Mouse (Mus musculus): ENCODE data around the gene Eva1a.

Eva1a gene

GRCm38 (mm10) chr6:82070459-82070858, 29.6 kb downstream of the Eva1a start:
- no peak for DNase-seq

GRCm38 (mm10) chr6:82073011-82073410, 32.2 kb downstream of the Eva1a start:
- DNase-seq: no peak

DNA sequence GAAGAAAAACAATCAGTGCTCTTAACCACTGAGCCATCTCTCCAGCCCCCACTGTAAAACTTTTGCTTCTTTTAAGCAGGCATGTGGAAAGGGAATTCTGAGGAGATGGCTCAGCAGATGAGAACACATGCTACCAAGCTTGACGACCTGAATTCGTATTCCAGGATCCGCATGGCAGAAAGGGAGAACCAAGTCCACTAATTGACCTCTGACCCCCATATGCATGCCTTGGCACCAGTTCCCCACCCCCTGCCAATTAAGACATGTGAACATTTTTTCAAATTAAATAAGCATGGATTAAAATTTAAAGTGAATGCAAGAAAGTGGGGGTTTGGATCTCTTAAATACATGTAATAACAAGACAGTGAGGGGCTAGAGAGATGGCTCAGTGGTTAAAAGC, 32.7 kb downstream of the Eva1a start:
- DNase-seq: no peak

GRCm38 (mm10) chr6:82076364-82076763, 35.5 kb downstream of the Eva1a start:
- DNase-seq: no peak

DNA sequence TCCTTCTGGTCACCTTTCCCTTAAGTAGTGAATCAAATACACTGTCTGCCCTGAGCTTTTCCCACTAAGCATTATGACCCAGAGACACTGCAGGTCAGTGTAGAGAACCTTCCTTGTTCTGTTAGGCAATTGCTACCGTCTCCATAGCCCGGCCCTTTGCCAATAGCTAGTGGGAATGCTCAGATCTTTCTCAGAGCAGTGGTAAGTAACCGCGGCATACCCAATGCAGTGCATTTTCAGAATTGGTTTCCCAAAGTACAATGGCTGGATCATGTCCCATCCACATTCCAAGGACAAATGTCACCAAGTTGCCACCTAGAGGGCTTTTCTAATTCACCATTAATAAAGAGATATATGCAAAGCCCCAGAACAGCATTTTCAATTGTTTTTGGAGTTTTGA, 38.0 kb downstream of the Eva1a start:
- DNase-seq: no peak

DNA sequence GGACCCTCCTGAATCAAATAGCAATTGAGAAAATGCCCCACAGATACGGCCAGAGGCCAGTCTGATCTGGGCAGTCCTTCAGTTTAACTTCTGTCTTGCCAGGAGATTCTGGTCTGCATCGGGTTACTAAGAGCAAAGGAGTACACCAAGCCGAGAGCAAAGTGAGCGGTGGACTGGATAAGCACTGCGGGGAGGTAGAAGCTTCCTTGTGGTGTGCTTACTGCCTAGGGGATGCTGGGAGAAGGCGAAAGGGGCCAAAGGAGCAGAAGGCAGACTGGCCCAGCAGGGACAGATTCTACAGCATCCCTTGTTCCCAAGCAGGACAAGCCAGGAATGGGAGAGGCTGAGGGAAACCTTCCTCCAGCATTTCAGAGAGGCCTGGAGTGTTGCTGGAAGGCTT, 42.8 kb downstream of the Eva1a start:
- no peak for DNase-seq

DNA sequence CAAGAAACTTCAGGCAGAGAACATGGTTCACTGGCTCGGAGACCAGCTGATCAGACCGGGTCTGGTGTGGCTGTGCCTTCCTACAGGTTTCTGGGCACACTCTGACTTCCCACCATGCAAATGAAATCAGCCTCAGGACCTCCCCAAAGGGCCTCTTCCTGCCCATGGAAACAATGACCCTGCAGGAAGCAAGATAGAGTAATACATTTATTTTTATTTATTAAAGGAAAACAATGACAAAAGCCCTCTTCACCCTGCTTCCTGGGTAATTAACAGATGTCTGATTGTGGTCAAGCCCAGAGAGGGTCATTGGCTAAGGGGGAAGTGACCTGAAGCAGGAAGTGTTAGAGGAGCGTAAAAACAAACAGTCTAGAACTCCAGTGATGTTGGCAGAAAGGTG, 43.4 kb downstream of the Eva1a start:
- DNase-seq: no peak

DNA sequence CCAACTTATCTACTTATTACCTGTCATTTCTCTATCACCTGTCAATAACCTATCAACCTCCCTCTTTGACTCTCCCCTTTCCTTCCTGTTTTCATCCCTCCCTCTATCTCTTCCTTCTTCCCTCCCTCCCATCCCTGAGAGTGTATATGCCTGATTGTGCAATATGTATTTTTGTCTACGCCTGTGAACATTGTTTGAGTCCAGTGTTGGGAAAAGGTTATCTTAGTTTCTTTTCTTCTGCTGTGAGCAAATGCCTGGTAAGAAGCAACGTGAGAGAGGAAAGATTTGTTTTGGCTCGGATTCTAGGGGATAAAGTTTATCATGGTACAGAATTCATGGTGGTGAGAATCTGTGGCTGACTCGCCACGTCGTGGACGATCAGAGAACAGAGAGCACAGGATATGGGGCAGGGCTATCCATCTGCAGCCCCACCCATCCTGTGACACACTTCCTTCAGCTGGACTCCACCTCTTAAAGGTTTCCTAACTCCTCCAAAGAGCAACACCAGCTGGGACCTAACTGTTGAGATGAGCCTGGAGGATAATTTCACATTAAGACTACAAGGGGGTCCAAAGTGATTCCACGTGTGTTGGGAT, 44.6 kb downstream of the Eva1a start:
- DNase-seq: no peak

DNA sequence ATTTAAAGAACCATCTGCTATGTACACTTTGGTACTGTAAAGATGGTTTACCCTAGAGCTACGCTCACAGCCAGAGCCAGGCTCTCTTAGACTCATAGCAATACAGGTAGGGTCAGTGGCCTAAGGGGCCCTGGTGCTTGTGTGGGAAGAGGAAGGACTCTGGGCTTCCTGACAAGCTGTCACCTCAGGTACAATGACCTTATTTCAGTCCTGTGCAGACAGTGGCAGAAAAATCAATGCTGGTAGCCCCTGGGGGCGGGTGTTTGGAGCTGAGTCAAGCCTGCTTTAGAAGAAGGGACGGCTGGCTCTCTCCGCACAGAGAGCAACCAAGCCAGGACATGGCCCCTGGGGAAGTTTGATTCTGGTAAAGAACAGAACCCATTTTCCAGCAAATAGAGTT, 47.3 kb downstream of the Eva1a start:
- no peak for DNase-seq

- no peak for DNase-seq
Observed at GRCm38 (mm10) chr6:82091773-82092172, 50.9 kb downstream of the Eva1a start.

DNA sequence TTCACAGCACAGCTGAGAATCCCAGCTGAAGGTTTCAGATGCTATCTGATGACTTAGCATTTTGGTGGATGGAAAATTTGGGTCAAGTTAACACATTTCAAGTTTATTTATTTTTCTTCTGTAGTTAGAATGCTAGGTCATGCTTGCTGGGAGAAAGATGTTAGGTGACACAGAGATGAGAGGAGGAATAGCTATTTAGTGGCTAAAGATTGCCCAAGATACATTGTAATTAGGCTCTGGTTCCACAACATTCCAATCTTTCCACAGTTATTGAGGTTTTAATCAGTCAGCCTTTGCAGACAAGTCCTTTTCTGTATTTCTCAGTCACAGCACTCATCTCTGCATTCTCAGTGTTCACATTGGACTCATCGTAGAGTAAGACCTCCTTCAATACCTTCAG, 56.9 kb downstream of the Eva1a start:
- no peak for DNase-seq

- DNase-seq: no peak
Observed at GRCm38 (mm10) chr6:82098456-82098855, 57.6 kb downstream of the Eva1a start.

GRCm38 (mm10) chr6:82110473-82110872, 69.6 kb downstream of the Eva1a start:
- no peak for DNase-seq

- no peak for DNase-seq
Observed at GRCm38 (mm10) chr6:82111111-82111510, 70.3 kb downstream of the Eva1a start.

DNA sequence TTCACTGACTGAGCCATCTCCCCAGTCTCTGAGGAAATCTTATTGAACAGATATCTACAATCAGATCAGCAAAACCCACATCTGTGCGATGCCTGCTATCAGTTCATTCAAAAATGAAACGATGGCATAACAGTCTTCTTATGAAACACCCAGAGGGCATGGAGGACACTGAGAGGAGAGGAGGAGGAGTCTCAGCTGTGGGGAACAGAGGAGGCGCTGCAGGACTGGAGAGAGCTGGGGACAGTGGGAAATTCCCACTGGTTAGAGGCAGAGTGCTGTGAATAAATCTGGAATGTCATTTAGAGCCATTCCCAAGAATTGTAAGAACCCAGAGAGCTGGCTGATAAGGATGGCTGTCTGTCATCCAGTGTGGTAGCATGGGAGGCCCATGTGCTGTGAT, 70.7 kb downstream of the Eva1a start:
- DNase-seq: no peak

DNA sequence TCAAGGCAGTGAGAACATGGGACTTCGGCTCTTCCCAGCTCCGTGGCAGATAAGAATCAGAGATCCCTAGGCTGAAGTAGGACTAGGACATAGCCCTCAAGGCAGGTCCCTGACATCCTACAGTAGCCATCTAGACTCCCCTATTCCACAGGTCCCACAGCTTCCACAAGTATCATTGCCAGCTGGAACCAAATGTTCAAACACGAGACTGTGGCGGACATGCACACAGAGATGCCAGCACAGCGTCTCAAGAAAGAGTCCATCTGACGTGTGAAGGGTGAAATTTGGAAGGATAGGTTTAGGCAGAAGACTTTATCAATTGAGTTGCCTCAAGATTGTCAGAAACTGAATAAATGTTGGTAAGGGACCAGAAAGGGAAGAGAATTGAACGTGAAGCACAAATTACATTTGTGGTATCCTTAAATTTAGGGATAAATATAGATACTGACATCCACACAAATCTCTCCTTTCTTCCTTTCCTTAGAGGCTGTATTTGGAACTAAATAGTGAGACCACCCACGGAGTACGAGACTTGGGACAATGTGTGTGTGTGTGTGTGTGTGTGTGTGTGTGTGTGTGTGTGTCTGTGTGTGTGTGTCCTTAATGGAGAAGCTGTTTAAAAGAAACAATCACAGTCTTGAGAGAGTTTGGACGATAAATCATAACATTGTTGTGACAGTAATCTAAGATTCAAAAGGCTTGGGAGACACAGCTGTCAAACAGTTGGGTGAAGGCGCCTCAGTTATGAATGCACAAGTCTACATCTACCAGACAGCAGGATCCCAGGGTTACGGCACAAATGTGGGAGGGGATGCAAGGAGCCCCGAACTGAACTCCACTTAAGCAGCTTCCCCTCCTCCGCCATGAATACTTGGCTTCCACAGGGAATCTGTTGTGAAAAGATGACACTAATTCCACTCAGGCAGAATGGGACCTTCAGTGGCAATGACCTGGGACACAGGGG, 71.6 kb downstream of the Eva1a start:
- no peak for DNase-seq

DNA sequence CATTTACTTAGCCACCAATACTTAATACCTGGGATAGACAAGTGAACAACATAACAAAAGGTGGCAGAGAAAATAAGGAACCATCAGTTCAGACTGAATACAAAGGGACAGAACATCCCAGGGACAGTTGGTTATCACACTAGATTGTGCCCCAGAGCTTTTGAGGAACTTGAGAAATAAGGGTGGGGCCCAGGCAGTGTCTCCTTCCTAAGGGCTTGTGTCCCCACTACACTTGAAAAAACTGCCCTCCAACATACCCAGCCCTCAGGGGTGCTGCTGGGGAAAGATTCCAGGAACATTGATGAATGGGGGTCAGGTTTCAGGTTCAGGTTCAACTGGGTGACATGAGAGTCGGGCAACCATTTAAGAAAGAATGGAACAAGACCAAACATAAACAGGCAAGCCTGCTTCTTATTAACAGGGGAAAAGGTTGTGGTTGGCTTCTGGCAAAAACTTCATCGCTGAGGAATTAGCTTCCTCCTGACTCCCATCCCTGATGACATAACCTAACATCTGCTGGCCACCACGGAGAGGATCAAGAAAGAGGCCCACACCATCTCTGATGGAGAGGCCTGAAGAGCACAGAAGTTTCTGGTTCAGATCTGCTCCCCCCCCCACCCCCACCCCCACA, 74.6 kb downstream of the Eva1a start:
- no peak for DNase-seq

GRCm38 (mm10) chr6:82116176-82116575, 75.3 kb downstream of the Eva1a start:
- DNase-seq: no peak

DNA sequence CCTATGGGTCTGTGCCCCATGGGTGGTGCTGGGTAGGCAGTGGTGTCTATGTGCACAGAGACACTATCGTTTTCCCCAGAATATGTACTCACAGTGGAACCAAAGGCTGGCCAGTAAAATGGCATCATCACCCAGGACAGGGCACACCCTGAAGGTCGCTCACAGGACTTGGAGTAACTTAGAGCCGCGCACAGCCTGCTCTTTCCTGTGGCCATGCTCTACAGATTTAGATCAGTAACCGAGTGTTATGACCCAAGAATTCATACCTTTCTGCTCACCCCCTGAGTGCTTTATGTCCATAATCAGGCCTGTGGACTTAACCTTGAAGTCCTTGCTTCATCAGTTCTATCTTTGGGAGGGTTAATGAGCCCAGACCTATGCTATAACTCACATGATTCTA, 77.0 kb downstream of the Eva1a start:
- DNase-seq: no peak

DNA sequence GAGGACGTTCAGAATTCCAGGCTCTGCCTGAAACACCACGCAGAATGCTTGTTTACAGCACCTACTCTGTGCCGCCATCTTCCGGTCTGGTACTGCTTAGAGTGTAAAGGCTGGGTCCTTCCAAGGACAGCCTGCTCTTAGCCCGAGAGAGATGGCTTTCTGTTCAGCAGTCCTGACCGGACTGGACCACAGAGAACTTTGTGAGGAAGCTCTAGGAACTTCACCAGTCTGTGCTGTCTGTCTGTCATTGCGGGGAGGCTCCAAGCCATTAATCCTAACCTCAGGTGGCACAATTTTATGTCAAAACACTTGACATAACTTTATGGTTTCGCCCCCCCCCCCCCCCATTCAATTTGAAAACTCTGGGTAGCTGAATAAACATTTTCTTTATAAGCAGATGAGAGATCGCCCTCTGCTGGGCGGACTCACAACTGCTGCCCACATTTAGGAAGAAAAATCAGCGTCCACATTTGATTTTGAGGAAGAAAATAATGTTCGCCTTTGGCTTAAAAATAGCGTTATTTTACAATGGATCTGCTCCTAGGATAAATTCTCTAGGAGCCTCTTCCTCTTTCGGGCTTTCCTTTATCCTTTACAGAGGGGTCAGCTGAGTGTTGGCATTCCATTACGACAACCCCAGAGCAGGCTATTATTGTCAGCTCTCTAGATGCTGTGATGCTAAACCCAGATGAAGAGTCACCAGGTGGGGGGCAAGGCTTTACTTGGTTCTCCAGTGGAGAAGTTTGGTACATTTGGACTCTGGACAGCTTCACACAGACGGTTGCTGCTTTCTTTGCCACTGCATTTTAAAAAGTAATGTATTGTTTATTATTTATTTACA, 78.7 kb downstream of the Eva1a start:
- peak; percentile 36 for DNase-seq

DNA sequence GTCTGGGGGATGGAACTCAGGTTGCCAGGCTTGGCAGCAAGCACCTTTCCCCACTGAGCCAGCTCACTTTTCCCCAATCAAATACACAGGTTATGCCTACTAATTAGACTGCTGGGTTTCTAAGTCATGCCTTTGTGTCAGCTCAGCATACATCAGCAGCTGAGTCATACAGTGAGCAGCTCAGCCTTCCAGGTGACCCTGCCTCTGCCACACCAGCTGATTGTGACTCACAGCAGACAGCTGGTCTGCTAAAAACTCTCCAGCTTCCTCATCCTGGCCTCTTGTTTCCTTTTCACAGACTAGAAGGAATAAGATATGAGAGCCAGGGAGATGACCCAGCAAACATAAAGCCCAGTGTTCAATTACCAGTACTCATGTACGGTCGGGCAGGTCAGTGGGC, 84.3 kb downstream of the Eva1a start:
- DNase-seq: no peak

DNA sequence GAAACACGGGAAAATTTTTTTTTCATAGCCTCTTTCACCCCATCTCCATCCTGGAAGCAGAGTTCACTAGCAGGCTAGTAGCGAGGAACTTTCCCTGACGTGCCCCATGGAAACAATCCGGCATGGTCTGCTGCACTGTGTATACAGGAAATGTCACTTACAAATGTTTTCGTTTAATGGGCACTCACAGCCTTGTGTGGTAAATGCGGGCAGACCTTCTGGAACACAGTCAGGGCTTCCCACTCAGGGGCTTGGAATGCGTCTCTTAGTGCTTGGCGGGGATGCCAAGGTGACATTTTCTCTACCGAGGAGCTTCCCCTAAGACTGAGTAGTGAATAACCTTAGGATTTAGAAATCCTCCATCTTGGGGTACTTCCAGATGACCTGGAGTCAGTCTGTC, 87.0 kb downstream of the Eva1a start:
- no peak for DNase-seq

GRCm38 (mm10) chr6:82129630-82130217, 88.9 kb downstream of the Eva1a start:
- DNase-seq: no peak

Data from thymus, postnatal 4 days (tissue).